ENCODE assay signal across 9 mouse cellular contexts in genomic region chr8:85603203-85603895, GRCm38 (mm10). TPM values are rescaled to one million over a fixed set of nuclear protein-coding genes. Genes with fewer than 3 reads are reported as not detected.
A peak's percentile ranks its signal among the peaks of the same experiment; 100 is the strongest.
DNase-seq lines count a peak whose midpoint lies in the region; ATAC-seq lines count a peak whose summit lies in the region.
"Had no signal": no experiment of that assay in that cellular context is flagged by ENCODE, and none has a peak within 500 bp of the region (broad histone marks: within the 10 kb centered on the region; RNA-seq: fewer than 3 reads in every experiment).

No protein-coding gene starts in this region.

- H3K4me3 ChIP-seq in forebrain, embryonic 16.5 days (replicated peaks; ENCODE audit: low read length), result no peak overlapping the region
- H3K4me3 ChIP-seq: embryonic facial prominence, embryonic 12.5 days had no signal

- no peaks in the 10 kb centered on the region for H3K36me3 ChIP-seq in forebrain, embryonic 16.5 days (ENCODE audit: control insufficient read depth, insufficient read depth)
- H3K36me3 ChIP-seq: embryonic facial prominence, embryonic 12.5 days had no signal

- ATAC-seq in forebrain, embryonic 16.5 days, result peak; percentile 70

- no peaks in the 10 kb centered on the region for H3K27me3 ChIP-seq in forebrain, embryonic 16.5 days (replicated peaks; ENCODE audit: control insufficient read depth, insufficient read depth, low read length)
- H3K27me3 ChIP-seq: embryonic facial prominence, embryonic 12.5 days had no signal

- no peak overlapping the region for H3K9ac ChIP-seq in forebrain, embryonic 16.5 days (replicated peaks; ENCODE audit: low read depth, low read length)
- H3K9ac ChIP-seq: embryonic facial prominence, embryonic 12.5 days had no signal

- no peaks in the 10 kb centered on the region for H3K9me3 ChIP-seq in forebrain, embryonic 16.5 days (ENCODE audit: control insufficient read depth, low read length)
- H3K9me3 ChIP-seq: embryonic facial prominence, embryonic 12.5 days had no signal

- no peaks in the 10 kb centered on the region for H3K4me1 ChIP-seq in forebrain, embryonic 16.5 days (replicated peaks; ENCODE audit: control insufficient read depth, insufficient read depth, low read length)
- H3K4me1 ChIP-seq: embryonic facial prominence, embryonic 12.5 days had no signal

- DNase-seq in spleen, postnatal 10 days (ENCODE audit: low spot score in 2 of 2), result peak; percentile 8 to 43
- no peak for DNase-seq in spleen, adult 12 weeks (ENCODE audit: low spot score)
- DNase-seq in c-Kit-positive CD71-positive TER-119-positive erythroid progenitor cells, embryonic 14.5 days (ENCODE audit: low spot score), result peak; percentile 6
- peak; percentile 16 for DNase-seq in hindlimb bud, embryonic 11.5 days (ENCODE audit: extremely low spot score, low read depth, low spot score)
- DNase-seq in left cerebral cortex, adult 8-10 months (ENCODE audit: low spot score in 2 of 2), result peak; percentile 9 to 50
- peak; percentile 74 for DNase-seq in naive thymus-derived CD4-positive, alpha-beta T cell, adult 2 months (ENCODE audit: low read depth)
- DNase-seq in urinary bladder, postnatal 25 days (ENCODE audit: low spot score), result peak; percentile 52

- H3K4me2 ChIP-seq in forebrain, embryonic 16.5 days (ENCODE audit: low read length), result no peak overlapping the region
- H3K4me2 ChIP-seq: embryonic facial prominence, embryonic 12.5 days had no signal

- 43% methylated on average over 8 of the region's 8 CpGs for WGBS in forebrain, embryonic 16.5 days

- no peak overlapping the region for H3K27ac ChIP-seq in forebrain, embryonic 16.5 days (ENCODE audit: low read length)
- H3K27ac ChIP-seq: embryonic facial prominence, embryonic 12.5 days had no signal

RNA-seq across cellular contexts. Expression of gene Dnaja2, which starts 48.2 kb away (rescaled TPM):
- polyA plus RNA-seq in forebrain, embryonic 16.5 days (2015; fragmentation: Nextera tagmentation; extraction: Ambion mirVana), result 169 and 193 TPM in 2 replicates
- total RNA-seq in left cerebral cortex, adult 8-10 months (2022), result 100 to 1,000 TPM; 173 to 194 (median 190) TPM
